Mouse (Mus musculus) MEL (cell line): Measurements from ENCODE around the gene Palmd. TPM values are rescaled to one million over a fixed set of nuclear protein-coding genes. Genes with fewer than 3 reads are reported as not detected.

Experiments used
- DNase-seq: peaks from one replicate; pipeline ENCODE4 v3.0.0; 2011; ENCODE audit warnings: low read depth, low spot score
- H3K27ac ChIP-seq: 2 replicates; pipeline ENCODE4 v1.5.1; 2012; ENCODE audit warnings: low read depth, mild to moderate bottlenecking, control low read depth, low read length, moderate library complexity; ENCODE audit not compliant: control insufficient read depth
- H3K27me3 ChIP-seq, 2 experiments: fragments of 150-350 bp in 1 of 2; sonication (generic) in 1 of 2; 2 replicates each; pipeline ENCODE4 v1.6.1; 2012; ENCODE audit warnings: low read length in 2 of 2, mild to moderate bottlenecking in 2 of 2, improper control_type of control experiment in 1 of 2, moderate library complexity in 1 of 2; ENCODE audit not compliant: insufficient read depth in 2 of 2, control insufficient read depth in 1 of 2
- H3K36me3 ChIP-seq, 2 experiments: 2 replicates each; pipeline ENCODE4 v1.6.1; 2012 to 2014; ENCODE audit warnings: low read length in 2 of 2, improper control_type of control experiment in 1 of 2, inconsistent platforms in 1 of 2, mild to moderate bottlenecking in 1 of 2; ENCODE audit not compliant: insufficient read depth in 2 of 2, control insufficient read depth in 1 of 2
- H3K4me1 ChIP-seq, 2 experiments: fragments of 150-350 bp in 1 of 2; sonication (generic) in 1 of 2; 2 replicates each; pipeline ENCODE4 v1.6.1; 2012; ENCODE audit warnings: low read length in 2 of 2, improper control_type of control experiment in 1 of 2, mild to moderate bottlenecking in 1 of 2; ENCODE audit not compliant: insufficient read depth in 2 of 2, control insufficient read depth in 1 of 2
- H3K4me3 ChIP-seq, 2 experiments: fragments of 150-350 bp in 1 of 2; sonication (generic) in 1 of 2; 2 replicates each; pipeline ENCODE4 v1.5.1; 2012; ENCODE audit warnings: low read depth in 2 of 2, low read length in 2 of 2, mild to moderate bottlenecking in 2 of 2, moderate library complexity in 2 of 2, control low read depth in 1 of 2, improper control_type of control experiment in 1 of 2; ENCODE audit not compliant: control insufficient read depth in 1 of 2, insufficient read depth in 1 of 2
- H3K79me2 ChIP-seq: 2 replicates; pipeline ENCODE4 v1.6.1; 2012; ENCODE audit warnings: mild to moderate bottlenecking, low read length, moderate library complexity; ENCODE audit not compliant: control insufficient read depth, poor library complexity, insufficient read depth
- H3K9ac ChIP-seq: 2 replicates; pipeline ENCODE4 v1.6.1; 2012; ENCODE audit warnings: low read depth, mild to moderate bottlenecking, control low read depth, low read length, moderate library complexity; ENCODE audit not compliant: control insufficient read depth, poor library complexity, severe bottlenecking
- H3K9me3 ChIP-seq: fragments of 150-350 bp; sonication (generic); replicated peaks from 2 replicates; pipeline ENCODE4 v1.6.1; 2012; ENCODE audit warnings: mild to moderate bottlenecking, low read length, improper control_type of control experiment, moderate library complexity; ENCODE audit not compliant: insufficient read depth
- BHLHE40 ChIP-seq: IDR thresholded peaks from 2 replicates; pipeline ENCODE4 v1.6.1; 2012; ENCODE audit warnings: low read depth, mild to moderate bottlenecking, inconsistent platforms, low read length, improper control_type of control experiment, borderline replicate concordance
- CHD2 ChIP-seq: IDR thresholded peaks from 2 replicates; pipeline ENCODE4 v1.6.1; 2011; ENCODE audit warnings: low read length, improper control_type of control experiment
- CTCF ChIP-seq, 3 experiments: IDR thresholded peaks in 2 of 3; conservative IDR thresholded peaks in 1 of 3; 2 replicates each; pipeline ENCODE4 v1.5.1; 2011 to 2012; ENCODE audit warnings: low read length in 3 of 3, low read depth in 2 of 3, mild to moderate bottlenecking in 2 of 3, improper control_type of control experiment in 1 of 3, inconsistent platforms in 1 of 3, mixed read lengths in 1 of 3, moderate library complexity in 1 of 3; ENCODE audit not compliant: control insufficient read depth in 1 of 3, insufficient read depth in 1 of 3, poor library complexity in 1 of 3, severe bottlenecking in 1 of 3
- E2F4 ChIP-seq: IDR thresholded peaks from 2 replicates; pipeline ENCODE4 v1.6.1; 2011; ENCODE audit warnings: low read depth, low read length, improper control_type of control experiment, borderline replicate concordance
- ELF1 ChIP-seq: IDR thresholded peaks from 2 replicates; pipeline ENCODE4 v1.6.1; 2014; ENCODE audit warnings: low read depth, mild to moderate bottlenecking, inconsistent platforms, low read length, improper control_type of control experiment, moderate library complexity
- ETS1 ChIP-seq: IDR thresholded peaks from 2 replicates; pipeline ENCODE4 v1.6.1; 2012; ENCODE audit warnings: low read depth, mild to moderate bottlenecking, inconsistent platforms, low read length, improper control_type of control experiment, moderate library complexity
- GABPA ChIP-seq: IDR thresholded peaks from 2 replicates; pipeline ENCODE4 v1.6.1; 2012; ENCODE audit warnings: low read depth, mild to moderate bottlenecking, inconsistent platforms, low read length, improper control_type of control experiment, moderate library complexity
- GATA1 ChIP-seq: IDR thresholded peaks from 2 replicates; pipeline ENCODE4 v1.6.1; 2011; ENCODE audit warnings: low read depth, low read length, improper control_type of control experiment
- HCFC1 ChIP-seq: IDR thresholded peaks from 2 replicates; pipeline ENCODE4 v1.6.1; 2012; ENCODE audit warnings: low read depth, mild to moderate bottlenecking, inconsistent platforms, low read length, improper control_type of control experiment, moderate library complexity
- JUND ChIP-seq: IDR thresholded peaks from 2 replicates; pipeline ENCODE4 v1.6.1; 2011; ENCODE audit warnings: low read depth, mild to moderate bottlenecking, improper control_type of control experiment, low read length
- KAT2A ChIP-seq: conservative IDR thresholded peaks from 2 replicates; pipeline ENCODE4 v1.6.1; 2012; ENCODE audit warnings: low read depth, low read length, improper control_type of control experiment, inconsistent platforms
- MAFK ChIP-seq: IDR thresholded peaks from 2 replicates; pipeline ENCODE4 v1.6.1; 2011; ENCODE audit warnings: low read depth, mild to moderate bottlenecking, low read length, improper control_type of control experiment, borderline replicate concordance
- MAZ ChIP-seq: IDR thresholded peaks from 2 replicates; pipeline ENCODE4 v1.6.1; 2012; ENCODE audit warnings: low read depth, mild to moderate bottlenecking, inconsistent platforms, low read length, improper control_type of control experiment
- MEF2A ChIP-seq: IDR thresholded peaks from 2 replicates; pipeline ENCODE4 v1.6.1; 2014; ENCODE audit warnings: low read depth, mild to moderate bottlenecking, inconsistent platforms, low read length, improper control_type of control experiment; ENCODE audit not compliant: poor library complexity, insufficient replicate concordance, severe bottlenecking; ENCODE audit errors: extremely low read depth
- MXI1 ChIP-seq: IDR thresholded peaks from 2 replicates; pipeline ENCODE4 v1.6.1; 2011; ENCODE audit warnings: mild to moderate bottlenecking, low read depth, low read length, improper control_type of control experiment
- NELFE ChIP-seq: IDR thresholded peaks from 2 replicates; pipeline ENCODE4 v1.6.1; 2011; ENCODE audit warnings: low read depth, low read length, improper control_type of control experiment
- POLR2A ChIP-seq, 2 experiments: IDR thresholded peaks; 2 replicates each; pipeline ENCODE4 v1.6.1; 2011 to 2012; ENCODE audit warnings: low read length in 2 of 2, mild to moderate bottlenecking in 2 of 2, control low read depth in 1 of 2, improper control_type of control experiment in 1 of 2, low read depth in 1 of 2, moderate library complexity in 1 of 2; ENCODE audit not compliant: control insufficient read depth in 1 of 2, insufficient read depth in 1 of 2, poor library complexity in 1 of 2
- POLR2AphosphoS2 ChIP-seq: IDR thresholded peaks from 2 replicates; pipeline ENCODE4 v1.6.1; 2011; ENCODE audit warnings: low read length, improper control_type of control experiment
- POLR2AphosphoS5 ChIP-seq: IDR thresholded peaks from 2 replicates; pipeline ENCODE4 v1.6.1; 2012; ENCODE audit warnings: low read depth, borderline replicate concordance, mild to moderate bottlenecking, inconsistent platforms, low read length, moderate library complexity, mixed read lengths
- RAD21 ChIP-seq: IDR thresholded peaks from 2 replicates; pipeline ENCODE4 v1.6.1; 2011; ENCODE audit warnings: mild to moderate bottlenecking, low read depth, low read length, improper control_type of control experiment
- SIN3A ChIP-seq: IDR thresholded peaks from 2 replicates; pipeline ENCODE4 v1.6.1; 2012; ENCODE audit warnings: low read length, improper control_type of control experiment, inconsistent platforms
- SMC3 ChIP-seq: IDR thresholded peaks from 2 replicates; pipeline ENCODE4 v1.6.1; 2011; ENCODE audit warnings: low read depth, low read length, improper control_type of control experiment
- TBP ChIP-seq: IDR thresholded peaks from 2 replicates; pipeline ENCODE4 v1.8.0; 2011; ENCODE audit warnings: low read depth, low read length, improper control_type of control experiment
- TCF12 ChIP-seq: IDR thresholded peaks from 2 replicates; pipeline ENCODE4 v1.6.1; 2014; ENCODE audit warnings: low read depth, mild to moderate bottlenecking, inconsistent platforms, low read length, improper control_type of control experiment, moderate library complexity
- USF1 ChIP-seq: IDR thresholded peaks from 2 replicates; pipeline ENCODE4 v1.6.1; 2014; ENCODE audit warnings: low read depth, mild to moderate bottlenecking, inconsistent platforms, low read length, improper control_type of control experiment, moderate library complexity
- USF2 ChIP-seq, 2 experiments: IDR thresholded peaks; 2 replicates each; pipeline ENCODE4 v1.6.1; 2011 to 2012; ENCODE audit warnings: improper control_type of control experiment in 2 of 2, low read length in 2 of 2, borderline replicate concordance in 1 of 2, inconsistent platforms in 1 of 2, low read depth in 1 of 2, mild to moderate bottlenecking in 1 of 2; ENCODE audit not compliant: insufficient read depth in 1 of 2
- polyA plus RNA-seq, 2 experiments: library from polyadenylated mRNA; stranded (reverse) in 1 of 2; unstranded in 1 of 2; fragments of >175 nt in 1 of 2; fragments of >200 nt in 1 of 2; gene quantifications; 2 replicates each; pipeline versions ENCODE4 v1.2.1 to v1.2.4; 2012; ENCODE audit warnings: low replicate concordance in 2 of 2, low read depth in 1 of 2; ENCODE audit not compliant: insufficient read length in 2 of 2, insufficient read depth in 1 of 2, missing spikeins in 1 of 2
- total RNA-seq: library from RNA; depleted of rRNA; stranded (reverse); fragments of 300-350 nt; gene quantifications from 2 replicates; pipeline ENCODE4 v1.2.3, GENCODE M21; 2012

Palmd gene
- total and polyA plus RNA-seq, 3 experiments: 0.08 TPM; not detected in 2

DNA sequence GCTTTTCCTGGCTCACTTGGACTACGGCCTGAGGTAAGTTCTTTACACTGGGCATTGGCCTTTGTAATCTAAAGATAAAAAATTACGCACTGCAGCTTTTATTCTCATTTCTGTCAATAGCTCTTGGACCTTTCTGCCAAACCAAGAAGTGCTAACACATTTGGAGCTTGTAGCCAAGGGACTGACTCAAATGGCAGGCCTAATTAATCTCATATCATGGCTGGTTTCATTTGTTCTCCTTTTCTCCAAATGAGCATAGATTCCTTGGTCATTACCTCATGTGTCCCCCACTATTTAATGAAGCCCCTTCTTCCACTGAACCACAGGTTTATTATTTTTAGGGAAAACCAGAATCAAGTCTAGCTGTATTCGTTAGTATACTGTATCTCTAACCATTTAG lies 19.4 kb upstream of the Palmd start:
- TF ChIP-seq GATA1: no peak
- no peak for TF ChIP-seq BHLHE40
- TF ChIP-seq USF1: no peak
- no peak for TF ChIP-seq POLR2AphosphoS5
- TF ChIP-seq SIN3A: no peak
- TF ChIP-seq HCFC1: no peak
- TF ChIP-seq E2F4: no peak
- TF ChIP-seq CHD2: no peak
- TF ChIP-seq GABPA: no peak
- no peak for TF ChIP-seq MAFK
- no peak for TF ChIP-seq RAD21
- no peak for TF ChIP-seq POLR2AphosphoS2
- no peak for TF ChIP-seq SMC3
- no peak for TF ChIP-seq JUND
- H3K27ac ChIP-seq: no peak overlapping the region
- DNase-seq: no peak
- H3K9me3 ChIP-seq: no peaks in the 10 kb centered on the region
- no peaks in the 10 kb centered on the region for H3K27me3 ChIP-seq
- H3K9ac ChIP-seq: no peak overlapping the region
- H3K79me2 ChIP-seq: no peaks in the 10 kb centered on the region
- H3K36me3 ChIP-seq: no peaks in the 10 kb centered on the region; a peak in 1 of 4 replicates
- H3K4me3 ChIP-seq: no peak overlapping the region
- peaks cover 0 to 4% of the 10 kb centered on the region in 2 experiments; a peak in 1 of 4 replicates for H3K4me1 ChIP-seq

DNA sequence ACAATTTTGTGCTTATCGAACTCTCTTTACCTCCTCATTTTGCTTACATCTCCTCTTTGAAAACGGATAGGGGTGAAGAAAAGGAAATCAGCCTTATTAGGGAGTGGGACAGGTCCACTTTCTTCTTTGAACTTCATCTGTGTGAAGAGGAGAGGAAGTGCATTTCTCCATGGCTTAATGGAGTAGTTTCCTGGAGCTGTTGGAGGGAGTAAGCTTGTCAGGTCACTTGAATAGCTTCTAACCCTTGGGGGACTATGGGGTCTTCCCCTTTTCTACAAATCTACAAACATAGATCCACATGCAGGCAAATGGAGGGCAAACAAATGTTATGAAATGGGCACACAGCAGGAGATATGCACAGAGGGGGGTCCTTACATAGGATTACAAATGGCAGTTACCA lies 17.7 kb upstream of the Palmd start:
- Histone ChIP-seq H3K4me1 (peaks cover 0 to 4% of the 10 kb centered on the region in 2 experiments; a peak in 1 of 4 replicates), H3K4me3 (peak overlapping the region; percentile 49 to 82), H3K27me3 (no peaks in the 10 kb centered on the region), H3K9ac (peak overlapping the region; percentile 55), H3K27ac (peak overlapping the region; percentile 79), H3K79me2 (no peaks in the 10 kb centered on the region), H3K36me3 (peaks cover 0 to 4% of the 10 kb centered on the region in 2 experiments; a peak in 2 of 4 replicates), H3K9me3 (no peaks in the 10 kb centered on the region)
- TF ChIP-seq ETS1 (0 out of 2 replicates have a peak, but pooled peaks have one; percentile 19), GABPA (no peak), TBP (peak; percentile 44; the same call in 1 of the 2 replicates), CTCF (IDR thresholded peaks at IDR 0.05 in 2 of 3, conservative IDR thresholded peaks at IDR 0.05 in 1 of 3; ENCODE audit: control insufficient read depth in 1 of 3, insufficient read depth in 1 of 3, low read depth in 2 of 3, low read length in 3 of 3, poor library complexity in 1 of 3, severe bottlenecking in 1 of 3) (no peak), POLR2AphosphoS2 (no peak), KAT2A (no peak), USF2 (IDR thresholded peaks at IDR 0.05; ENCODE audit: borderline replicate concordance in 1 of 2, insufficient read depth in 1 of 2, low read depth in 1 of 2, low read length in 2 of 2) (no peak), SMC3 (no peak), POLR2A (IDR thresholded peaks at IDR 0.05; ENCODE audit: control insufficient read depth in 1 of 2, insufficient read depth in 1 of 2, low read depth in 1 of 2, low read length in 2 of 2, poor library complexity in 1 of 2) (peak in 1 of 2 experiments; percentile 40; a peak in 1 of 4 replicates), MEF2A (0 out of 2 replicates have a peak, but pooled peaks have one; percentile 32), MAZ (no peak), POLR2AphosphoS5 (no peak), TCF12 (0 out of 2 replicates have a peak, but pooled peaks have one; percentile 2), GATA1 (no peak), SIN3A (peak; percentile 68), MXI1 (no peak; the same call in 1 of the 2 replicates), NELFE (no peak), JUND (no peak), ELF1 (no peak)
- peak; percentile 75 for DNase-seq
